Mouse (Mus musculus): ENCODE measurements at regions not wholly inside any gene's neighbourhood (a gene's known extent, or its start where the extent isn't known, plus 50 kb on each side); places are given as distances from the start of the nearest gene placed in this dataset.

GRCm38 (mm10) chr1:25012754-25013153, 334.3 kb downstream of the Lmbrd1 start:
- TF ChIP-seq CTCF (IDR thresholded peaks at IDR 0.05; ENCODE audit: low read depth), result no peak
- TF ChIP-seq EP300 (optimal IDR thresholded peaks at IDR 0.05), result no peak
